Mouse (Mus musculus) CD4-positive, CD25-positive, alpha-beta regulatory T cell, adult 9 weeks (primary cell): ENCODE results near the gene Npy1r. TPM values are rescaled to one million over a fixed set of nuclear protein-coding genes. Genes with fewer than 3 reads are reported as not detected.

ENCODE experiments used
- polyA plus RNA-seq: library from polyadenylated mRNA; unstranded; fragments of 100-300 nt; shearing (Covaris generic); gene quantifications from one replicate; pipeline ENCODE4 v1.2.1, GENCODE M21; 2017

The Npy1r gene
- not detected for polyA plus RNA-seq

GRCm38 (mm10) chr8:66696970-66697843 is at the start of gene Npy1r:
TSS of gene Npy1r (plus strand) at chr8:66697192.

GRCm38 (mm10) chr8:66687511-66688329 is 9.3 kb upstream of the Npy1r start, which contains the start of gene Npy5r:
TSS of gene Npy5r (minus strand) at chr8:66688128.

Other genes starting within 250 kb of the Npy1r start
- 12.1 TPM for gene Tma16, start 210.7 kb upstream of the Npy1r start, polyA plus RNA-seq
- gene Tktl2, start 185.4 kb upstream of the Npy1r start, polyA plus RNA-seq = not detected
- gene Npy5r, start 9.1 kb upstream of the Npy1r start, polyA plus RNA-seq = not detected
- 0.67 TPM for gene Naf1, start 163.0 kb downstream of the Npy1r start, polyA plus RNA-seq